Mouse (Mus musculus) CH12.LX (cell line): ENCODE measurements at regions not wholly inside any gene's neighbourhood (a gene's known extent, or its start where the extent isn't known, plus 50 kb on each side); places are given as distances from the start of the nearest gene placed in this dataset.

ENCODE experiments used
- CTCF ChIP-seq, 2 experiments: IDR thresholded peaks in 1 of 2; conservative IDR thresholded peaks in 1 of 2; 2 replicates each; pipeline ENCODE4 v1.5.1; 2011 to 2012; ENCODE audit warnings: low read depth in 2 of 2, low read length in 2 of 2, improper control_type of control experiment in 1 of 2, inconsistent platforms in 1 of 2, mild to moderate bottlenecking in 1 of 2, moderate library complexity in 1 of 2
- EP300 ChIP-seq: IDR thresholded peaks from 2 replicates; pipeline ENCODE4 v1.6.1; 2011; ENCODE audit warnings: low read length, improper control_type of control experiment
- ETS1 ChIP-seq: conservative IDR thresholded peaks from 2 replicates; pipeline ENCODE4 v1.6.1; 2012; ENCODE audit warnings: low read depth, mild to moderate bottlenecking, inconsistent platforms, low read length, improper control_type of control experiment, moderate library complexity
- GABPA ChIP-seq: IDR thresholded peaks from 2 replicates; pipeline ENCODE4 v1.6.1; 2012; ENCODE audit warnings: low read depth, low read length, improper control_type of control experiment, inconsistent platforms; ENCODE audit not compliant: insufficient replicate concordance
- POLR2A ChIP-seq: IDR thresholded peaks from 2 replicates; pipeline ENCODE4 v1.6.1; 2011; ENCODE audit warnings: low read depth, mild to moderate bottlenecking, improper control_type of control experiment, low read length
- RAD21 ChIP-seq: IDR thresholded peaks from 2 replicates; pipeline ENCODE4 v1.6.1; 2011; ENCODE audit warnings: low read depth, mild to moderate bottlenecking, low read length, improper control_type of control experiment, moderate library complexity

DNA sequence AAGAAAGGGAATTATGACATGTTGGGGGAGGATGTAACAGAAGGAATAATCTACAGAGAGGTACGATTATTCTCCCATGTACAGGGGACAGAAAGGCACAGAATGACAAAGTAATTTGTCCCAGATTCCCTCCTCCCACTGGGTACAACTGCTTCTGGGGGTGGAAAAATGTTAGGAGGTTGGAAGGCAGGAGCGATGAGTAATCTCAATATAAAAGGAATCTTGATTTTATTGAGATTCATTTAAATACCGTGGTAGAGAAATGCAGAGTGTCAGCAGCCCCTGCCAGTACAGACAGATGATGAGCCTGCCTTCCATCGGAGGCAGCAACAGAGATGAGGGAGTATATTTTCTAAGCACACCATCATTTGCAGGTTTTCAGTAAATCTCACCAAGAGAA, 107.1 kb upstream of the Dpt start:
- TF ChIP-seq RAD21: no peak
- no peak for TF ChIP-seq POLR2A
- no peak for TF ChIP-seq ETS1
- TF ChIP-seq CTCF (conservative IDR thresholded peaks at IDR 0.05 in 1 of 2, IDR thresholded peaks at IDR 0.05 in 1 of 2; ENCODE audit: low read depth in 2 of 2, low read length in 2 of 2): no peak
- TF ChIP-seq EP300: no peak
- TF ChIP-seq GABPA: no peak
